Mouse (Mus musculus) liver, postnatal 0 days (tissue): ENCODE results near the gene Bclaf1.

Experiments used
- CTCF ChIP-seq: sonication (generic); IDR thresholded peaks from 2 replicates; pipeline ENCODE4 v1.5.1; 2016; ENCODE audit warnings: antibody characterized with exemption, low read depth
- EP300 ChIP-seq: IDR thresholded peaks from 2 replicates; pipeline ENCODE4 v1.6.1; 2016; ENCODE audit warnings: antibody characterized with exemption, low read depth, mild to moderate bottlenecking

- TF ChIP-seq EP300 = no peak
- TF ChIP-seq CTCF = no peak
Observed at GRCm38 (mm10) chr10:20390568-20390967, 78.3 kb downstream of the Bclaf1 start.
